23 mouse cellular contexts compared by ENCODE assay signal in genomic region chr2:20453506-20454206, GRCm38 (mm10).
A peak's percentile ranks its signal among the peaks of the same experiment; 100 is the strongest.
DNase-seq lines count a peak whose midpoint lies in the region; ATAC-seq and TF ChIP-seq lines count a peak whose summit lies in the region.
"Had no signal": no experiment of that assay in that cellular context is flagged by ENCODE, and none has a peak within 500 bp of the region (broad histone marks: within the 10 kb centered on the region; RNA-seq: fewer than 3 reads in every experiment).

No protein-coding gene starts in this region.

- WGBS in intestine, embryonic 14.5 days: 31% methylated on average over 3 of the region's 3 CpGs
- WGBS in intestine, postnatal 0 days: 49% methylated on average over 3 of the region's 3 CpGs
- 37% methylated on average over 3 of the region's 3 CpGs for WGBS in lung, embryonic 16.5 days
- WGBS in lung, postnatal 0 days: 37% methylated on average over 3 of the region's 3 CpGs
- 50% methylated on average over 3 of the region's 3 CpGs for WGBS in intestine, embryonic 16.5 days
- 28% methylated on average over 3 of the region's 3 CpGs for WGBS in stomach, embryonic 15.5 days

- TF ChIP-seq CTCF in intestine, postnatal 0 days (IDR thresholded peaks at IDR 0.05; ENCODE audit: low read depth): no peak
- no peak for TF ChIP-seq CTCF in lung, postnatal 0 days (IDR thresholded peaks at IDR 0.05)

- 0 out of 2 replicates have a peak, but pooled peaks have one; percentile 60 for ATAC-seq in intestine, embryonic 14.5 days (replicated peaks; ENCODE audit: low FRiP score, low TSS enrichment, low read depth)
- ATAC-seq in intestine, postnatal 0 days: no peak
- ATAC-seq in lung, embryonic 16.5 days (ENCODE audit: low read depth): peak; percentile 67
- no peak for ATAC-seq in lung, postnatal 0 days
- ATAC-seq in intestine, embryonic 16.5 days: peak; percentile 73
- no peak; the same call in 1 of the 2 replicates for ATAC-seq in stomach, embryonic 15.5 days (ENCODE audit: insufficient read depth, low FRiP score, low read depth)
- ATAC-seq in granulocyte monocyte progenitor cell, adult 5-6 weeks (replicated peaks; ENCODE audit: poor library complexity, severe bottlenecking): no peak
- ATAC-seq: liver, postnatal 0 days had no signal

- no peak for TF ChIP-seq EP300 in lung, postnatal 0 days (IDR thresholded peaks at IDR 0.05)

- H3K4me1 ChIP-seq in intestine, embryonic 14.5 days (replicated peaks; ENCODE audit: control insufficient read depth, insufficient read depth, low read length): peaks cover 6% of the 10 kb centered on the region; the same call in 1 of the 2 replicates
- no peaks in the 10 kb centered on the region for H3K4me1 ChIP-seq in intestine, postnatal 0 days (replicated peaks; ENCODE audit: control insufficient read depth, insufficient read depth, low read length)
- H3K4me1 ChIP-seq in lung, embryonic 16.5 days (replicated peaks; ENCODE audit: control insufficient read depth, insufficient read depth, low read length): peaks cover 5% of the 10 kb centered on the region
- H3K4me1 ChIP-seq in lung, postnatal 0 days (ENCODE audit: insufficient read depth, low read depth, low read length): no peaks in the 10 kb centered on the region
- H3K4me1 ChIP-seq in intestine, embryonic 16.5 days (ENCODE audit: control insufficient read depth, insufficient read depth, low read length): 0 out of 2 replicates have a peak, but pooled peaks cover 2% of the 10 kb centered on the region
- no peaks in the 10 kb centered on the region for H3K4me1 ChIP-seq in stomach, embryonic 15.5 days
- H3K4me1 ChIP-seq: forebrain, embryonic 10.5 days; hindbrain, embryonic 12.5 days; limb, embryonic 13.5 days; megakaryocyte, embryonic 14.5 days; neural tube, embryonic 12.5 days had no signal

- peak overlapping the region; percentile 51; the same call in 1 of the 2 replicates for H3K27ac ChIP-seq in intestine, embryonic 14.5 days (ENCODE audit: low read depth)
- no peak overlapping the region for H3K27ac ChIP-seq in intestine, postnatal 0 days (ENCODE audit: low read depth, low read length)
- peak overlapping the region; percentile 43 for H3K27ac ChIP-seq in lung, embryonic 16.5 days (ENCODE audit: low read length)
- H3K27ac ChIP-seq in lung, postnatal 0 days (ENCODE audit: low read length): no peak overlapping the region
- H3K27ac ChIP-seq in intestine, embryonic 16.5 days (ENCODE audit: low read length): no peak overlapping the region
- H3K27ac ChIP-seq in stomach, embryonic 15.5 days: peak overlapping the region; percentile 40; the same call in 1 of the 2 replicates
- H3K27ac ChIP-seq: forebrain, embryonic 10.5 days; heart, embryonic 10.5 days; hindbrain, embryonic 12.5 days; limb, embryonic 13.5 days; neural tube, embryonic 12.5 days had no signal

- no peak overlapping the region for H3K4me3 ChIP-seq in intestine, embryonic 14.5 days (ENCODE audit: low read depth, low read length)
- no peak overlapping the region for H3K4me3 ChIP-seq in intestine, postnatal 0 days (ENCODE audit: low read depth, low read length)
- no peak overlapping the region for H3K4me3 ChIP-seq in lung, embryonic 16.5 days (ENCODE audit: low read length)
- H3K4me3 ChIP-seq in lung, postnatal 0 days (ENCODE audit: low read depth, low read length): no peak overlapping the region
- H3K4me3 ChIP-seq in intestine, embryonic 16.5 days (ENCODE audit: low read length): no peak overlapping the region
- H3K4me3 ChIP-seq in stomach, embryonic 15.5 days (replicated peaks): no peak overlapping the region
- H3K4me3 ChIP-seq: forebrain, embryonic 10.5 days; heart, embryonic 10.5 days; hindbrain, embryonic 12.5 days; limb, embryonic 13.5 days; megakaryocyte, embryonic 14.5 days; neural tube, embryonic 12.5 days had no signal

- H3K9me3 ChIP-seq in intestine, embryonic 14.5 days (ENCODE audit: control insufficient read depth, low read length): no peaks in the 10 kb centered on the region
- no peaks in the 10 kb centered on the region for H3K9me3 ChIP-seq in intestine, postnatal 0 days (ENCODE audit: control insufficient read depth)
- H3K9me3 ChIP-seq in lung, embryonic 16.5 days (ENCODE audit: control insufficient read depth, low read length): no peaks in the 10 kb centered on the region
- no peaks in the 10 kb centered on the region for H3K9me3 ChIP-seq in lung, postnatal 0 days (ENCODE audit: low read length)
- no peaks in the 10 kb centered on the region for H3K9me3 ChIP-seq in intestine, embryonic 16.5 days (ENCODE audit: control insufficient read depth, low read length)
- H3K9me3 ChIP-seq in stomach, embryonic 15.5 days: no peaks in the 10 kb centered on the region
- H3K9me3 ChIP-seq: forebrain, embryonic 10.5 days; heart, embryonic 10.5 days; hindbrain, embryonic 12.5 days; limb, embryonic 13.5 days; megakaryocyte, embryonic 14.5 days; neural tube, embryonic 12.5 days had no signal

- H3K36me3 ChIP-seq in intestine, embryonic 14.5 days (ENCODE audit: control insufficient read depth, insufficient read depth, low read length): no peaks in the 10 kb centered on the region
- no peaks in the 10 kb centered on the region for H3K36me3 ChIP-seq in intestine, postnatal 0 days (ENCODE audit: control insufficient read depth, insufficient read depth)
- H3K36me3 ChIP-seq in lung, embryonic 16.5 days (ENCODE audit: control insufficient read depth, insufficient read depth, low read length): no peaks in the 10 kb centered on the region
- no peaks in the 10 kb centered on the region for H3K36me3 ChIP-seq in lung, postnatal 0 days (ENCODE audit: insufficient read depth, low read length)
- no peaks in the 10 kb centered on the region for H3K36me3 ChIP-seq in intestine, embryonic 16.5 days (ENCODE audit: control insufficient read depth, insufficient read depth, low read length)
- H3K36me3 ChIP-seq in stomach, embryonic 15.5 days: no peaks in the 10 kb centered on the region
- H3K36me3 ChIP-seq: forebrain, embryonic 10.5 days; heart, embryonic 10.5 days; hindbrain, embryonic 12.5 days; limb, embryonic 13.5 days; neural tube, embryonic 12.5 days had no signal

- DNase-seq in intestine, embryonic 14.5 days (ENCODE audit: low spot score): no peak
- DNase-seq in lung, postnatal 0 days (ENCODE audit: low spot score): no peak
- DNase-seq in urinary bladder, adult 18-20 months (ENCODE audit: low spot score in 2 of 2): no peak
- DNase-seq: adrenal gland, postnatal 14 days; cerebellum, adult 11-12 months; cerebellum, postnatal 25 days; gastrocnemius, postnatal 25 days; heart, postnatal 10 days; layer of hippocampus, adult 9-11 months; liver, postnatal 0 days; spleen, adult 18-20 months; thymus, postnatal 36 days had no signal

- no peak overlapping the region for H3K4me2 ChIP-seq in intestine, embryonic 14.5 days (ENCODE audit: low read length)
- H3K4me2 ChIP-seq in intestine, postnatal 0 days (replicated peaks; ENCODE audit: low read depth): no peak overlapping the region
- no peak overlapping the region for H3K4me2 ChIP-seq in lung, embryonic 16.5 days (ENCODE audit: low read depth, low read length)
- H3K4me2 ChIP-seq in lung, postnatal 0 days (replicated peaks; ENCODE audit: low read depth, low read length): no peak overlapping the region
- no peak overlapping the region for H3K4me2 ChIP-seq in intestine, embryonic 16.5 days (ENCODE audit: low read depth, low read length)
- no peak overlapping the region for H3K4me2 ChIP-seq in stomach, embryonic 15.5 days
- H3K4me2 ChIP-seq: hindbrain, embryonic 12.5 days; limb, embryonic 13.5 days; neural tube, embryonic 12.5 days had no signal

- H3K9ac ChIP-seq in intestine, embryonic 14.5 days (ENCODE audit: low read length): no peak overlapping the region
- H3K9ac ChIP-seq in intestine, postnatal 0 days (ENCODE audit: low read depth, low read length): no peak overlapping the region
- no peak overlapping the region for H3K9ac ChIP-seq in lung, embryonic 16.5 days (ENCODE audit: low read length)
- no peak overlapping the region for H3K9ac ChIP-seq in lung, postnatal 0 days (replicated peaks; ENCODE audit: low read depth)
- no peak overlapping the region for H3K9ac ChIP-seq in intestine, embryonic 16.5 days (ENCODE audit: low read depth, low read length)
- H3K9ac ChIP-seq in stomach, embryonic 15.5 days: no peak overlapping the region
- H3K9ac ChIP-seq: hindbrain, embryonic 12.5 days; limb, embryonic 13.5 days; liver, postnatal 0 days; neural tube, embryonic 12.5 days had no signal

- H3K27me3 ChIP-seq in intestine, embryonic 14.5 days (replicated peaks; ENCODE audit: control insufficient read depth, insufficient read depth, low read length): no peaks in the 10 kb centered on the region
- no peaks in the 10 kb centered on the region for H3K27me3 ChIP-seq in intestine, postnatal 0 days (replicated peaks; ENCODE audit: control insufficient read depth, insufficient read depth, low read length)
- no peaks in the 10 kb centered on the region for H3K27me3 ChIP-seq in lung, embryonic 16.5 days (ENCODE audit: control insufficient read depth, insufficient read depth, low read depth, low read length)
- no peaks in the 10 kb centered on the region for H3K27me3 ChIP-seq in lung, postnatal 0 days (replicated peaks; ENCODE audit: insufficient read depth, low read length)
- H3K27me3 ChIP-seq in intestine, embryonic 16.5 days (replicated peaks; ENCODE audit: control insufficient read depth, insufficient read depth, low read length): no peaks in the 10 kb centered on the region
- no peaks in the 10 kb centered on the region for H3K27me3 ChIP-seq in stomach, embryonic 15.5 days (replicated peaks)
- H3K27me3 ChIP-seq: hindbrain, embryonic 12.5 days; limb, embryonic 13.5 days; megakaryocyte, embryonic 14.5 days; neural tube, embryonic 12.5 days had no signal

Comparison
In these comparisons a context has a peak if more than half of its experiments do, and no peak if none do; other contexts are left out.
1. ATAC-seq: peak in intestine, embryonic 14.5 days (single experiment), lung, embryonic 16.5 days (single experiment) and intestine, embryonic 16.5 days (single experiment); none in intestine, postnatal 0 days (single experiment), lung, postnatal 0 days (single experiment), stomach, embryonic 15.5 days (single experiment) and granulocyte monocyte progenitor cell, adult 5-6 weeks (single experiment).
2. H3K27ac ChIP-seq: peak in intestine, embryonic 14.5 days (single experiment), lung, embryonic 16.5 days (single experiment) and stomach, embryonic 15.5 days (single experiment); none in intestine, postnatal 0 days (single experiment), lung, postnatal 0 days (single experiment) and intestine, embryonic 16.5 days (single experiment).